Mouse (Mus musculus): ENCODE data around the gene Katnal1. TPM values are rescaled to one million over a fixed set of nuclear protein-coding genes. Genes with fewer than 3 reads are reported as not detected.

The Katnal1 gene
- polyA plus RNA-seq, 1 experiment = 3.0 TPM

GRCm38 (mm10) chr5:148945735-148946134, 16.6 kb upstream of the Katnal1 start:
- H3K4me3 ChIP-seq (replicated peaks) = no peak overlapping the region
- H3K9me3 ChIP-seq = peaks cover 9% of the 10 kb centered on the region; the same call in 1 of the 2 replicates
- H3K27me3 ChIP-seq (replicated peaks) = peaks cover 2% of the 10 kb centered on the region
- peaks cover 20% of the 10 kb centered on the region for H3K4me1 ChIP-seq
- TF ChIP-seq FLI1 (IDR thresholded peaks at IDR 0.05; ENCODE audit: low read length) (no peak), GATA1 (IDR thresholded peaks at IDR 0.05; ENCODE audit: borderline replicate concordance, low read length) (no peak)
- H3K36me3 ChIP-seq (replicated peaks; ENCODE audit: low read length) = no peaks in the 10 kb centered on the region

GRCm38 (mm10) chr5:148944024-148944423, 14.9 kb upstream of the Katnal1 start:
- TF ChIP-seq FLI1 (IDR thresholded peaks at IDR 0.05; ENCODE audit: low read length) = no peak
- no peaks in the 10 kb centered on the region for H3K36me3 ChIP-seq (replicated peaks; ENCODE audit: low read length)
- peaks cover 9% of the 10 kb centered on the region for H3K4me1 ChIP-seq
- H3K9me3 ChIP-seq = peaks cover 9% of the 10 kb centered on the region; the same call in 1 of the 2 replicates
- H3K4me3 ChIP-seq (replicated peaks) = no peak overlapping the region
- peaks cover 2% of the 10 kb centered on the region for H3K27me3 ChIP-seq (replicated peaks)

- TF ChIP-seq GATA1 (IDR thresholded peaks at IDR 0.05; ENCODE audit: borderline replicate concordance, low read length) (no peak), FLI1 (IDR thresholded peaks at IDR 0.05; ENCODE audit: low read length) (no peak)
- Histone ChIP-seq H3K27me3 (replicated peaks) (peaks cover 5% of the 10 kb centered on the region), H3K4me1 (peaks cover 9% of the 10 kb centered on the region), H3K4me3 (replicated peaks) (no peak overlapping the region), H3K9me3 (peaks cover 9% of the 10 kb centered on the region; the same call in 1 of the 2 replicates), H3K36me3 (replicated peaks; ENCODE audit: low read length) (no peaks in the 10 kb centered on the region)
These were observed 14.3 kb upstream of the Katnal1 start for GRCm38 (mm10) chr5:148943444-148943843.

- Histone ChIP-seq H3K4me3 (replicated peaks) (no peak overlapping the region), H3K4me1 (peaks cover 9% of the 10 kb centered on the region), H3K27me3 (replicated peaks) (peaks cover 6% of the 10 kb centered on the region), H3K36me3 (replicated peaks; ENCODE audit: low read length) (no peaks in the 10 kb centered on the region), H3K9me3 (peaks cover 9% of the 10 kb centered on the region; the same call in 1 of the 2 replicates)
- no peak for TF ChIP-seq FLI1 (IDR thresholded peaks at IDR 0.05; ENCODE audit: low read length)
- TF ChIP-seq GATA1 (IDR thresholded peaks at IDR 0.05; ENCODE audit: borderline replicate concordance, low read length) = no peak
These were observed 13.8 kb upstream of the Katnal1 start for GRCm38 (mm10) chr5:148942957-148943356.

- no peaks in the 10 kb centered on the region for H3K36me3 ChIP-seq (replicated peaks; ENCODE audit: low read length)
- H3K9me3 ChIP-seq = peaks cover 12% of the 10 kb centered on the region; the same call in 1 of the 2 replicates
- peaks cover 7% of the 10 kb centered on the region for H3K27me3 ChIP-seq (replicated peaks)
- TF ChIP-seq FLI1 (IDR thresholded peaks at IDR 0.05; ENCODE audit: low read length) (no peak), GATA1 (IDR thresholded peaks at IDR 0.05; ENCODE audit: borderline replicate concordance, low read length) (no peak)
- H3K4me3 ChIP-seq (replicated peaks) = no peak overlapping the region
- peaks cover 9% of the 10 kb centered on the region for H3K4me1 ChIP-seq
These were observed 13.2 kb upstream of the Katnal1 start for GRCm38 (mm10) chr5:148942305-148942704.

DNA sequence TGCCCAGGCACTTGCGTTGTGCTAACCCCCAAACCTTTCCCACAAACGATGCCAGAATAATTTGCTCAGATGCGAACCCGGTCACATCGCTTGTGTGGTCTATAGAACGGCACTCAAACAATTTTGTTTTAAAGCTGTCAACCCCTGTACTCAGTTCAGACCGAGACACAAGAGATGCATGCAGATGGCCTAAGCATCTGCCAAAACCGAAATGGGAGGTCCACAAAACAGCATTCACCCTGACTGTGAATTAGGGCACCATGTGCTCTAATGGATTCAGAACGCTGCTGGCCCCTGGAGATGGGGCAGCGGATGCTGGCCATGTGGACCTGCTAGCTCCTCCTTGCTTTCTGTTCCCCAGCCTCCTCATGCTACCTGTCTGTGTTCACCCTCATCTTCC, 12.7 kb upstream of the Katnal1 start:
- TF ChIP-seq GATA1 (IDR thresholded peaks at IDR 0.05; ENCODE audit: borderline replicate concordance, low read length) (no peak), FLI1 (IDR thresholded peaks at IDR 0.05; ENCODE audit: low read length) (no peak)
- Histone ChIP-seq H3K4me3 (replicated peaks) (no peak overlapping the region), H3K4me1 (peaks cover 9% of the 10 kb centered on the region), H3K9me3 (peaks cover 16% of the 10 kb centered on the region), H3K36me3 (replicated peaks; ENCODE audit: low read length) (no peaks in the 10 kb centered on the region), H3K27me3 (replicated peaks) (peaks cover 7% of the 10 kb centered on the region)

GRCm38 (mm10) chr5:148939948-148940382, 10.8 kb upstream of the Katnal1 start:
- Histone ChIP-seq H3K36me3 (replicated peaks; ENCODE audit: low read length) (no peaks in the 10 kb centered on the region), H3K9me3 (peaks cover 26% of the 10 kb centered on the region), H3K27me3 (replicated peaks) (peaks cover 9% of the 10 kb centered on the region), H3K4me3 (replicated peaks) (no peak overlapping the region), H3K4me1 (peaks cover 9% of the 10 kb centered on the region)
- no peak for TF ChIP-seq GATA1 (IDR thresholded peaks at IDR 0.05; ENCODE audit: borderline replicate concordance, low read length)
- TF ChIP-seq FLI1 (IDR thresholded peaks at IDR 0.05; ENCODE audit: low read length) = no peak

GRCm38 (mm10) chr5:148936516-148936951, 7.4 kb upstream of the Katnal1 start:
- Histone ChIP-seq H3K27me3 (replicated peaks) (peaks cover 8% of the 10 kb centered on the region), H3K9me3 (peaks cover 24% of the 10 kb centered on the region), H3K36me3 (replicated peaks; ENCODE audit: low read length) (no peaks in the 10 kb centered on the region), H3K4me3 (replicated peaks) (no peak overlapping the region), H3K4me1 (peaks cover 3% of the 10 kb centered on the region)
- TF ChIP-seq GATA1 (IDR thresholded peaks at IDR 0.05; ENCODE audit: borderline replicate concordance, low read length) (no peak), FLI1 (IDR thresholded peaks at IDR 0.05; ENCODE audit: low read length) (no peak)

GRCm38 (mm10) chr5:148935871-148936270, 6.8 kb upstream of the Katnal1 start:
- H3K27me3 ChIP-seq (replicated peaks) = peaks cover 8% of the 10 kb centered on the region
- H3K4me3 ChIP-seq (replicated peaks) = no peak overlapping the region
- H3K36me3 ChIP-seq (replicated peaks; ENCODE audit: low read length) = no peaks in the 10 kb centered on the region
- no peaks in the 10 kb centered on the region; the same call in 1 of the 2 replicates for H3K4me1 ChIP-seq
- TF ChIP-seq FLI1 (IDR thresholded peaks at IDR 0.05; ENCODE audit: low read length) (no peak), GATA1 (IDR thresholded peaks at IDR 0.05; ENCODE audit: borderline replicate concordance, low read length) (no peak)
- H3K9me3 ChIP-seq = peaks cover 27% of the 10 kb centered on the region

DNA sequence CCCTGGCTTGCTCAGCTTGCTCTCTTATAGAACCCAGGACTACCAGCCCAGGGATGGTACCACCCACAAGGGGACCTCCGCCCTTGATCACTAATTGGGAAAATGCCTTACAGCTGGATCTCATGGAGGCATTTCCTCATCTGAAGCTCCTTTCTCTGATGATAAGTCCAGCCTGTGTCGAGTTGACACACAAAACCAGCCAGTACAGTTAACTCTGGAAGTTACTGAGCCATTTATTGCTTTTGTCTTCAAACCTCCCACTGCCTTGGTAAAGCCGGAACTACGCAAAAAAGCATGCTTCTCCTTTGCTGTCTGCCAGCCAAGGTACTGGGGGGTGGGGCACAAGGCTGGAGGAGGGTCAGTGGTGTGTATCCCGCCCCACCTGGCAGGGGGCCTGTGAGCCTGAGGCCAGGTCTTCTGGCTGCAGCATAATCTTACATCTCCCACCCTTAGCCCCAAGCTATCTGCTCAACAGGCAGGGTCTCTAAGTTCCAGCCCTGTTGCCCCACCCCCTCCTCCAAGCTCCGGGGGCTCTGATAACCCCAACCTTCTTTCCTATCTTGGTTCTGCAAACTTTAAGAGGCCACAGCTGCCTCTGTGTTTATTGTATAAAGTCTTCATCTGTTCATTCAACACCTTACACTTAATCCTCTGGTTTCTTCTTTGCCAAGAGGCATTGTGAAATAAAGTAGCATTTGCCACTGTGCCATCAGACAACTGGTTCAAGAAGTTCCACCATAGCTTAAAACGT, 6.1 kb upstream of the Katnal1 start:
- TF ChIP-seq FLI1 (IDR thresholded peaks at IDR 0.05; ENCODE audit: low read length) (no peak), GATA1 (IDR thresholded peaks at IDR 0.05; ENCODE audit: borderline replicate concordance, low read length) (no peak)
- H3K4me3 ChIP-seq (replicated peaks) = no peak overlapping the region
- H3K27me3 ChIP-seq (replicated peaks) = peaks cover 8% of the 10 kb centered on the region
- no peaks in the 10 kb centered on the region for H3K36me3 ChIP-seq (replicated peaks; ENCODE audit: low read length)
- peaks cover 27% of the 10 kb centered on the region for H3K9me3 ChIP-seq
- no peaks in the 10 kb centered on the region; the same call in 1 of the 2 replicates for H3K4me1 ChIP-seq
